Mouse (Mus musculus) ES-E14 (cell line): ENCODE measurements around the gene Sdsl.

Source experiments
- CHD2 ChIP-seq: IDR thresholded peaks from 2 replicates; pipeline ENCODE4 v1.6.1; 2014; ENCODE audit warnings: mild to moderate bottlenecking, low read depth, low read length, inconsistent platforms
- HCFC1 ChIP-seq: IDR thresholded peaks from 2 replicates; pipeline ENCODE4 v1.6.1; 2012; ENCODE audit warnings: low read length, inconsistent platforms, borderline replicate concordance; ENCODE audit not compliant: insufficient read depth
- MAFK ChIP-seq: IDR thresholded peaks from 2 replicates; pipeline ENCODE4 v1.6.1; 2014; ENCODE audit warnings: mild to moderate bottlenecking, low read depth, low read length, inconsistent platforms; ENCODE audit not compliant: insufficient read depth
- ZC3H11A ChIP-seq: IDR thresholded peaks from 2 replicates; pipeline ENCODE4 v1.6.1; 2012; ENCODE audit warnings: low read depth, mild to moderate bottlenecking, inconsistent platforms, low read length, borderline replicate concordance
- ZNF384 ChIP-seq: IDR thresholded peaks from 2 replicates; pipeline ENCODE4 v1.6.1; 2012; ENCODE audit warnings: low read depth, low read length, inconsistent platforms

DNA sequence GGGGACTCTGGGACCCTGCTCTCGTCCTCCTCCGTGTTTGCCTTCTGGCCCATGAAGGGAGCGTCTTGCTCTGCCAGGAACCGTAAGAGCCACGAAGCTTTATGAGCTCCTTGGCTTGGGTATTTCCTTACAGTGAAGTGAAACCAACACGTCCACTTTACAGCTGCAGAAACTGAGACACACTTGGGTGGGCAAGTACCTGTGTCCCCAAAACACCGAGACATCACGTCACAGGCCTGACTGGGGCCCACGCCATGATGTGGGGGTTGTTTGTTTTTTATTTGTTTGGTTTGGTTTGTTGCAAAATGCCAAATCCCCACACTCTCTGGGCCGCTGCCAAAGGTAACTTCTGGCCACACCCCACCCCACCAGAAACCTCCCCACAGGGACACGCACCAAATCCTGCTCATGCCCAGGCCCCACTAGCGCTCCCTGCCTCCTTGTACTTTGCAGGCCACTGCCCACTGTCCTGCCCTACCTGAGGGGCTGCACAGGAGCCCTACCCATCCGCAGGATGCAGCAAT, 23.2 kb upstream of the Sdsl start:
- TF ChIP-seq CHD2, result no peak
- no peak for TF ChIP-seq HCFC1
- no peak for TF ChIP-seq ZC3H11A
- TF ChIP-seq ZNF384, result no peak
- TF ChIP-seq MAFK, result no peak
